Mouse (Mus musculus): Measurements from ENCODE around the gene Ros1. TPM values are rescaled to one million over a fixed set of nuclear protein-coding genes. Genes with fewer than 3 reads are reported as not detected.

Gene Ros1
- polyA plus RNA-seq, 1 experiment from 2014 or later = not detected

- H3K4me1 ChIP-seq (ENCODE audit: control insufficient read depth, insufficient read depth, low read length) = no peaks in the 10 kb centered on the region
- WGBS = 27% methylated on average over 1 of the region's 1 CpGs
- no peak overlapping the region for H3K9ac ChIP-seq (replicated peaks; ENCODE audit: low read depth, low read length)
- H3K36me3 ChIP-seq (ENCODE audit: control insufficient read depth, insufficient read depth, low read length) = no peaks in the 10 kb centered on the region
- H3K4me3 ChIP-seq (ENCODE audit: low read depth, low read length) = no peak overlapping the region
- H3K27me3 ChIP-seq (ENCODE audit: control insufficient read depth, insufficient read depth, low read length) = no peaks in the 10 kb centered on the region
- H3K9me3 ChIP-seq (ENCODE audit: control insufficient read depth, low read length) = no peaks in the 10 kb centered on the region
- H3K4me2 ChIP-seq (ENCODE audit: low read depth, low read length) = no peak overlapping the region
- H3K27ac ChIP-seq (ENCODE audit: low read depth, low read length) = no peak overlapping the region
- no peak for ATAC-seq (ENCODE audit: low read depth)
Measured at GRCm38 (mm10) chr10:52101273-52101672, 93.8 kb downstream of the Ros1 start.

DNA sequence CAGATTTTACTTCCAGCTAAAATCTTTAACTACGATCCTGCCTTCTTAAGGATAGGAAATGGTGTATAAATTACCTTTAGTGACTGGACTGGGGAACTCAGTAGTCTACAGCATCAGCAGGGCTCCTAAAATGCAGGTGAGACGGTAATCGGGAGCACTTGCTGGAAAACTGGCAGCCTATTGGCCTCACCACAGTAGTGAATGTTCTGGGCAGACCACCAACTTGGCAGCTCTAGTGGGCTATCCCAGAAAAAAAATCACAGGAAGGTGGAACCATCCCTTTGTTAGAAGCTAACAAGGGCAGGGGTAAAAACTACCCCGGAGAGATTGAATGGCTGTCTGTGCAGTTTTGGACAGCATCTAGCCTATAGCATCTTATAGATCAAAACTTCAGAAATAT is 102.9 kb downstream of the Ros1 start:
- Histone ChIP-seq H3K4me2 (ENCODE audit: low read depth, low read length) (no peak overlapping the region), H3K9ac (replicated peaks; ENCODE audit: low read depth, low read length) (no peak overlapping the region), H3K4me1 (ENCODE audit: control insufficient read depth, insufficient read depth, low read length) (no peaks in the 10 kb centered on the region), H3K27me3 (ENCODE audit: control insufficient read depth, insufficient read depth, low read length) (no peaks in the 10 kb centered on the region), H3K4me3 (ENCODE audit: low read depth, low read length) (no peak overlapping the region), H3K27ac (ENCODE audit: low read depth, low read length) (no peak overlapping the region), H3K9me3 (ENCODE audit: control insufficient read depth, low read length) (no peaks in the 10 kb centered on the region), H3K36me3 (ENCODE audit: control insufficient read depth, insufficient read depth, low read length) (no peaks in the 10 kb centered on the region)
- no peak for ATAC-seq (ENCODE audit: low read depth)
- WGBS = 96% methylated on average over 4 of the region's 4 CpGs

DNA sequence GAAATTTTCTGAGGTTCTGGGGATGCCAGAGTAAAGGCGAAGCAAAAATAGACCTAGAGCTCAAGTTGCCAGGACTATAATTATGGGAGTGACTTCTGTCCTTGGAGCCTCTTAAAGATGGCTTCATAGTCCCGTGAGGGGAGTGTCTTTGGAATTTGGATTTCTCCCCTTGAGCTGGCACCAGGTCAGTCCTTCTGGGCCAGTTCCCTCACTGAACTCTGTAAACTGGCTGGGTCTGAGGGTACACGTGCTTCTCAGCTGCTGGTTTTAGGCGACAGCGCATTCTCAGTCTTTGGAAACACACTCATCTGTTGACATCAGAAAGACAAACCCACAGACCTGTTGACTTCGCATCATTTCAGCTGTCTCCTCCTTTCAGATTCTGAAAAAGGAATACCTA is 108.4 kb downstream of the Ros1 start:
- Histone ChIP-seq H3K4me2 (ENCODE audit: low read depth, low read length) (no peak overlapping the region), H3K9me3 (ENCODE audit: control insufficient read depth, low read length) (no peaks in the 10 kb centered on the region), H3K4me3 (ENCODE audit: low read depth, low read length) (no peak overlapping the region), H3K4me1 (ENCODE audit: control insufficient read depth, insufficient read depth, low read length) (no peaks in the 10 kb centered on the region), H3K36me3 (ENCODE audit: control insufficient read depth, insufficient read depth, low read length) (no peaks in the 10 kb centered on the region), H3K27ac (ENCODE audit: low read depth, low read length) (no peak overlapping the region), H3K9ac (replicated peaks; ENCODE audit: low read depth, low read length) (no peak overlapping the region), H3K27me3 (ENCODE audit: control insufficient read depth, insufficient read depth, low read length) (no peaks in the 10 kb centered on the region)
- WGBS = 88% methylated on average over 6 of the region's 6 CpGs
- no peak for ATAC-seq (ENCODE audit: low read depth)

DNA sequence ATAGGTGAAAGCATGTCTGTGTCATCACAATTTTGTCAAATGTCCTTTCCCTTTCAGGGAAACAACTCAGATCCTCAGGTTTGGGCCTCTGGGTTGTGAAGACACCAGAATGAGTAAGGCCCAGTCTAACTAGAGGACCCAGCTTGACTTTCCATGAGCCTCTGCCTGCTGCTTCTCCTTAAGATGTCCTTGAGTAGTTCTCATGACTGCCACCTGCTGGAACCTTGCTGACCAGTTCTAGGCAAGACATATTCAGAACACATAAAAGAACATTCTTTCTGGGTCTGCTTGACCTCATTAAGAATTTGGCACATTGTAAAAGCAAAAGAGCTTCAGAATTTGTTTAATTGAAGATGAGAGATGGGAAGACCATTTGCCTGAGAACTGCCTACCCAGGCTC is 122.6 kb downstream of the Ros1 start:
- Histone ChIP-seq H3K36me3 (ENCODE audit: control insufficient read depth, insufficient read depth, low read length) (no peaks in the 10 kb centered on the region), H3K4me2 (ENCODE audit: low read depth, low read length) (no peak overlapping the region), H3K9ac (replicated peaks; ENCODE audit: low read depth, low read length) (no peak overlapping the region), H3K9me3 (ENCODE audit: control insufficient read depth, low read length) (no peaks in the 10 kb centered on the region), H3K4me3 (ENCODE audit: low read depth, low read length) (no peak overlapping the region), H3K4me1 (ENCODE audit: control insufficient read depth, insufficient read depth, low read length) (no peaks in the 10 kb centered on the region), H3K27ac (ENCODE audit: low read depth, low read length) (no peak overlapping the region), H3K27me3 (ENCODE audit: control insufficient read depth, insufficient read depth, low read length) (no peaks in the 10 kb centered on the region)
- ATAC-seq (ENCODE audit: low read depth) = peak; percentile 66; the same call in 1 of the 2 replicates

GRCm38 (mm10) chr10:52048287-52048686 is 146.8 kb downstream of the Ros1 start:
- no peaks in the 10 kb centered on the region for H3K36me3 ChIP-seq (ENCODE audit: control insufficient read depth, insufficient read depth, low read length)
- WGBS = 88% methylated on average over 3 of the region's 3 CpGs
- no peak overlapping the region for H3K4me3 ChIP-seq (ENCODE audit: low read depth, low read length)
- no peaks in the 10 kb centered on the region for H3K27me3 ChIP-seq (ENCODE audit: control insufficient read depth, insufficient read depth, low read length)
- H3K27ac ChIP-seq (ENCODE audit: low read depth, low read length) = no peak overlapping the region
- no peaks in the 10 kb centered on the region for H3K9me3 ChIP-seq (ENCODE audit: control insufficient read depth, low read length)
- ATAC-seq (ENCODE audit: low read depth) = no peak
- no peak overlapping the region for H3K9ac ChIP-seq (replicated peaks; ENCODE audit: low read depth, low read length)
- H3K4me1 ChIP-seq (ENCODE audit: control insufficient read depth, insufficient read depth, low read length) = no peaks in the 10 kb centered on the region
- no peak overlapping the region for H3K4me2 ChIP-seq (ENCODE audit: low read depth, low read length)

DNA sequence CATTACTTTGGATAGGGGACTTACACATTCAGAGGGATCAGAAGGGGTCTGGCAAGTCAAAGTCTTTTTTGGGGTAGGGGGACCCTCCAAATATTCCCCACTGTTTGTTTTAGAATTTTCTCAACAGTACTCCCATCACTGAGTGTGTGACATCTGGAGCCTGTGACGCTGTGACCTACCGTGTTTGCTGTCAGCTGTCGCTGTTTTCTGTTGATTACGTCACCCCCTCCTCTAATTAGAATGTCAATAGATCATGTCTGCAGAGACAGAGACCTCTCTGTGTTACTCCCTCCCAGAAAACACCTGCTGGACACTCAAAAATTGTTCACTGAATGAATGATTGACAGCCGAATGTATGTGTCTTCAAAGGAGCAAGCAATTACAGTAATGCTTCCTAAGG is 152.0 kb downstream of the Ros1 start:
- no peaks in the 10 kb centered on the region for H3K4me1 ChIP-seq (ENCODE audit: control insufficient read depth, insufficient read depth, low read length)
- no peaks in the 10 kb centered on the region for H3K27me3 ChIP-seq (ENCODE audit: control insufficient read depth, insufficient read depth, low read length)
- no peak overlapping the region for H3K9ac ChIP-seq (replicated peaks; ENCODE audit: low read depth, low read length)
- no peak overlapping the region for H3K4me2 ChIP-seq (ENCODE audit: low read depth, low read length)
- no peak overlapping the region for H3K27ac ChIP-seq (ENCODE audit: low read depth, low read length)
- no peak for ATAC-seq (ENCODE audit: low read depth)
- H3K9me3 ChIP-seq (ENCODE audit: control insufficient read depth, low read length) = no peaks in the 10 kb centered on the region
- no peak overlapping the region for H3K4me3 ChIP-seq (ENCODE audit: low read depth, low read length)
- WGBS = 71% methylated on average over 5 of the region's 5 CpGs
- no peaks in the 10 kb centered on the region for H3K36me3 ChIP-seq (ENCODE audit: control insufficient read depth, insufficient read depth, low read length)

DNA sequence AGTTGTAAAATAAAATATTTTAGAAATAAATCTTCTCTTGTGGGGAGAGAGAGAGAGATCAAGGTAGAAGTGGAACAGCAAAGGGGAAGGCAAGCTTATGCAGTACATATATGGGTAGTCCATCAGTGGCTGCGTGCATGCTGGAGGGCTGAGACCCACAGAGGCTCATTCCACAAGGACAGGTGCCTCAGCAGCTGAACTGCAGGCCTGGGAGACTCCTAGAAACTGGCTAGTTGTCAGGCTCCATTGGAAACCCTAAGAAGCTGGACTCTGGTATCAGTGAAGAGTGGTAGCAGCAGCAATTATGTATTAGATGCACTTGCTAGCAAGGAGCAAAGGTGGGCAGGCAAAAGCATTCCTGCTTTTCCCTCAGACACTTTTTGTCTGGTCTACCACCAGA is 155.7 kb downstream of the Ros1 start:
- Histone ChIP-seq H3K9me3 (ENCODE audit: control insufficient read depth, low read length) (no peaks in the 10 kb centered on the region), H3K4me1 (ENCODE audit: control insufficient read depth, insufficient read depth, low read length) (no peaks in the 10 kb centered on the region), H3K27ac (ENCODE audit: low read depth, low read length) (no peak overlapping the region), H3K4me2 (ENCODE audit: low read depth, low read length) (no peak overlapping the region), H3K4me3 (ENCODE audit: low read depth, low read length) (no peak overlapping the region), H3K36me3 (ENCODE audit: control insufficient read depth, insufficient read depth, low read length) (no peaks in the 10 kb centered on the region), H3K9ac (replicated peaks; ENCODE audit: low read depth, low read length) (no peak overlapping the region), H3K27me3 (ENCODE audit: control insufficient read depth, insufficient read depth, low read length) (no peaks in the 10 kb centered on the region)
- no peak for ATAC-seq (ENCODE audit: low read depth)
- WGBS = 90% methylated on average over 1 of the region's 1 CpGs

GRCm38 (mm10) chr10:52033729-52034128 is 161.3 kb downstream of the Ros1 start:
- Histone ChIP-seq H3K4me2 (ENCODE audit: low read depth, low read length) (no peak overlapping the region), H3K27ac (ENCODE audit: low read depth, low read length) (no peak overlapping the region), H3K9ac (replicated peaks; ENCODE audit: low read depth, low read length) (no peak overlapping the region), H3K9me3 (ENCODE audit: control insufficient read depth, low read length) (no peaks in the 10 kb centered on the region), H3K4me3 (ENCODE audit: low read depth, low read length) (no peak overlapping the region), H3K4me1 (ENCODE audit: control insufficient read depth, insufficient read depth, low read length) (no peaks in the 10 kb centered on the region), H3K36me3 (ENCODE audit: control insufficient read depth, insufficient read depth, low read length) (no peaks in the 10 kb centered on the region), H3K27me3 (ENCODE audit: control insufficient read depth, insufficient read depth, low read length) (peaks cover 20% of the 10 kb centered on the region)
- ATAC-seq (ENCODE audit: low read depth) = no peak

GRCm38 (mm10) chr10:52029421-52030080 is 165.5 kb downstream of the Ros1 start:
- Histone ChIP-seq H3K4me1 (ENCODE audit: control insufficient read depth, insufficient read depth, low read length) (peaks cover 8% of the 10 kb centered on the region; the same call in 1 of the 2 replicates), H3K27ac (ENCODE audit: low read depth, low read length) (no peak overlapping the region), H3K4me3 (ENCODE audit: low read depth, low read length) (no peak overlapping the region), H3K36me3 (ENCODE audit: control insufficient read depth, insufficient read depth, low read length) (no peaks in the 10 kb centered on the region), H3K9ac (replicated peaks; ENCODE audit: low read depth, low read length) (no peak overlapping the region), H3K9me3 (ENCODE audit: control insufficient read depth, low read length) (no peaks in the 10 kb centered on the region), H3K4me2 (ENCODE audit: low read depth, low read length) (no peak overlapping the region), H3K27me3 (ENCODE audit: control insufficient read depth, insufficient read depth, low read length) (peaks cover 52% of the 10 kb centered on the region)
- no peak for ATAC-seq (ENCODE audit: low read depth)
- WGBS = 1% methylated on average over 10 of the region's 10 CpGs

Data from neural tube, embryonic 14.5 days (tissue).